Mouse (Mus musculus) megakaryocyte, embryonic 14.5 days (primary cell): ENCODE data around the gene Fkbp15.

Experiments
- FLI1 ChIP-seq: IDR thresholded peaks from 2 replicates; pipeline ENCODE4 v1.6.1; 2012; ENCODE audit warnings: low read length, inconsistent platforms, mixed read lengths
- GATA1 ChIP-seq: IDR thresholded peaks from 3 replicates; pipeline ENCODE4 v1.6.1; 2012; ENCODE audit warnings: mixed read lengths, low read length, inconsistent platforms, borderline replicate concordance

GRCm38 (mm10) chr4:62303288-62303687 lies 57.1 kb downstream of the Fkbp15 start:
- TF ChIP-seq GATA1 (no peak), FLI1 (no peak)
